Mouse (Mus musculus) lung, postnatal 0 days (tissue): ENCODE measurements around the gene Mrps26.
"Not testable (repeated sequence)": the region's sequence is repeated elsewhere in the genome, so short reads cannot be mapped to it uniquely, and the experiment has no call there.

ENCODE experiments used
- CTCF ChIP-seq: IDR thresholded peaks from 2 replicates; pipeline ENCODE4 v1.5.1; 2016; ENCODE audit warnings: antibody characterized with exemption, mild to moderate bottlenecking
- EP300 ChIP-seq: IDR thresholded peaks from 2 replicates; pipeline ENCODE4 v1.6.1; 2016; ENCODE audit warnings: antibody characterized with exemption, mild to moderate bottlenecking, control low read depth

GRCm38 (mm10) chr2:130525480-130525879 is 38.1 kb upstream of the Mrps26 start:
- TF ChIP-seq CTCF, EP300: not testable (repeated sequence)
